Mouse (Mus musculus) testis, adult 2 months (tissue): ENCODE data around the gene Myoz1.

Source experiments
- CTCF ChIP-seq: fragments of 200-500 bp; IDR thresholded peaks from 2 replicates; pipeline ENCODE4 v1.5.1; 2012; ENCODE audit warnings: low read depth, mild to moderate bottlenecking, inconsistent platforms, low read length, moderate library complexity; ENCODE audit not compliant: control insufficient read depth, insufficient read depth, insufficient replicate concordance
- POLR2A ChIP-seq: fragments of 200-500 bp; IDR thresholded peaks from 2 replicates; pipeline ENCODE4 v1.6.1; 2012; ENCODE audit warnings: low read depth, mild to moderate bottlenecking, inconsistent platforms, low read length, moderate library complexity; ENCODE audit not compliant: control insufficient read depth

- TF ChIP-seq POLR2A: no peak
- no peak for TF ChIP-seq CTCF
Observed at GRCm38 (mm10) chr14:20616421-20616820, 39.9 kb downstream of the Myoz1 start.
